ENCODE assay signal across 8 mouse cellular contexts in genomic region chr12:72917159-72917993, GRCm38 (mm10). TPM values are rescaled to one million over a fixed set of nuclear protein-coding genes. Genes with fewer than 3 reads are reported as not detected.
DNase-seq lines count a peak whose midpoint lies in the region; ATAC-seq and TF ChIP-seq lines count a peak whose summit lies in the region.

No protein-coding gene starts in this region.

- ATAC-seq in kidney, postnatal 0 days (replicated peaks; ENCODE audit: low FRiP score, low read depth), result no peak
- peak; percentile 64; the same call in 1 of the 2 replicates for ATAC-seq in midbrain, embryonic 11.5 days (ENCODE audit: low FRiP score)

- DNase-seq in kidney, postnatal 0 days (ENCODE audit: low spot score), result no peak
- DNase-seq in kidney, postnatal 14 days, result no peak
- DNase-seq in embryo, embryonic 11 days, result peak; percentile 62
- peak; percentile 54 for DNase-seq in heart, postnatal 4 days
- peak; percentile 94 for DNase-seq in midbrain, embryonic 11.5 days (ENCODE audit: low spot score, missing footprints)
- DNase-seq in frontal cortex, postnatal 36 days (ENCODE audit: low spot score in 2 of 2), result no peak
- DNase-seq in left cerebral cortex, adult 11 months (ENCODE audit: low spot score), result no peak
- no peak for DNase-seq in natural killer cell, adult 2 months (ENCODE audit: low spot score in 2 of 2)

- H3K27ac ChIP-seq in kidney, postnatal 0 days, result no peak overlapping the region
- no peak overlapping the region for H3K27ac ChIP-seq in midbrain, embryonic 11.5 days (ENCODE audit: low read depth, low read length)

- H3K4me3 ChIP-seq in kidney, postnatal 0 days (replicated peaks; ENCODE audit: low read depth, low read length), result peak overlapping the region; percentile 6
- peak overlapping the region; percentile 31 for H3K4me3 ChIP-seq in midbrain, embryonic 11.5 days (ENCODE audit: low read depth, low read length)

- 21% methylated on average over 47 of the region's 48 CpGs for whole genome bisulfite sequencing in kidney, postnatal 0 days
- 20% methylated on average over 41 of the region's 48 CpGs for WGBS in midbrain, embryonic 11.5 days

- H3K4me1 ChIP-seq in kidney, postnatal 0 days (replicated peaks; ENCODE audit: insufficient read depth, low read length), result no peaks in the 10 kb centered on the region
- H3K4me1 ChIP-seq in midbrain, embryonic 11.5 days (ENCODE audit: control insufficient read depth, insufficient read depth, low read length), result no peaks in the 10 kb centered on the region; the same call in 1 of the 2 replicates

- no peaks in the 10 kb centered on the region for H3K27me3 ChIP-seq in kidney, postnatal 0 days (ENCODE audit: insufficient read depth, low read length)
- peaks cover 9% of the 10 kb centered on the region for H3K27me3 ChIP-seq in midbrain, embryonic 11.5 days (ENCODE audit: control insufficient read depth, insufficient read depth, low read length)

- 0 out of 2 replicates have a peak overlapping the region, but pooled peaks have one; percentile 32 for H3K9ac ChIP-seq in kidney, postnatal 0 days (ENCODE audit: low read depth, low read length)
- peak overlapping the region; percentile 51 for H3K9ac ChIP-seq in midbrain, embryonic 11.5 days (ENCODE audit: low read length)

- H3K9me3 ChIP-seq in kidney, postnatal 0 days (replicated peaks; ENCODE audit: low read length), result no peaks in the 10 kb centered on the region
- H3K9me3 ChIP-seq in midbrain, embryonic 11.5 days (ENCODE audit: control insufficient read depth, low read length), result no peaks in the 10 kb centered on the region

- no peaks in the 10 kb centered on the region for H3K36me3 ChIP-seq in kidney, postnatal 0 days (ENCODE audit: insufficient read depth, low read length)
- H3K36me3 ChIP-seq in midbrain, embryonic 11.5 days (ENCODE audit: control insufficient read depth, insufficient read depth, low read length), result no peaks in the 10 kb centered on the region

- peak overlapping the region; percentile 48 for H3K4me2 ChIP-seq in kidney, postnatal 0 days (ENCODE audit: low read length)
- peak overlapping the region; percentile 51 for H3K4me2 ChIP-seq in midbrain, embryonic 11.5 days

- TF ChIP-seq CTCF in kidney, postnatal 0 days (IDR thresholded peaks at IDR 0.05; ENCODE audit: low read depth), result no peak

RNA-seq across cellular contexts. Expression of gene Six6, which starts 22.3 kb away (rescaled TPM):
- polyA plus RNA-seq in kidney, postnatal 0 days (2015; fragmentation: Nextera tagmentation; extraction: Ambion mirVana), result not detected in 2 replicates
- not detected for total RNA-seq in heart, postnatal 4 days (2021)
- polyA plus RNA-seq in midbrain, embryonic 11.5 days (2014; fragmentation: Nextera tagmentation; extraction: Ambion mirVana), result 0.03 TPM in 1 of 2 replicates, not detected in the other

RNA-seq across cellular contexts. Expression of gene 4930447C04Rik, which starts 23.2 kb away (rescaled TPM):
- polyA plus RNA-seq in kidney, postnatal 0 days (2015; fragmentation: Nextera tagmentation; extraction: Ambion mirVana), result 0.55 and 0.60 TPM in 2 replicates
- 1 to 10 TPM in 1 of 2 experiments, under 1 TPM in 1; 0.72 to 1.2 TPM for total RNA-seq in heart, postnatal 4 days (2021)
- polyA plus RNA-seq in midbrain, embryonic 11.5 days (2014; fragmentation: Nextera tagmentation; extraction: Ambion mirVana), result 1.3 and 2.6 TPM in 2 replicates

Comparison
In these comparisons a context has a peak if more than half of its experiments do, and no peak if none do; other contexts are left out.
1. DNase-seq: peak in embryo, embryonic 11 days (single experiment), heart, postnatal 4 days (single experiment) and midbrain, embryonic 11.5 days (single experiment); none in kidney, postnatal 0 days (single experiment), kidney, postnatal 14 days (single experiment), frontal cortex, postnatal 36 days (0 of 2), left cerebral cortex, adult 11 months (single experiment) and natural killer cell, adult 2 months (0 of 2).